Mouse (Mus musculus) adrenal gland, postnatal 25 days (tissue): ENCODE results near the gene Ccdc84. TPM values are rescaled to one million over a fixed set of nuclear protein-coding genes. Genes with fewer than 3 reads are reported as not detected.

Experiments
- DNase-seq: peaks from one replicate; pipeline ENCODE4 v3.0.0; 2021; ENCODE audit warnings: mixed read lengths
- microRNA-seq, 2 experiments: library from miRNA; unstranded; fragments of <30 nt; microRNA quantifications; one replicate each; pipeline ENCODE4 v1.2.0; 2021
- total RNA-seq: library from RNA; stranded (reverse); gene quantifications from 2 replicates; pipeline ENCODE4 v1.2.3, GENCODE M21; 2021

Ccdc84 gene
- total RNA-seq, 1 experiment from 2014 or later, result 21.9 TPM

DNA sequence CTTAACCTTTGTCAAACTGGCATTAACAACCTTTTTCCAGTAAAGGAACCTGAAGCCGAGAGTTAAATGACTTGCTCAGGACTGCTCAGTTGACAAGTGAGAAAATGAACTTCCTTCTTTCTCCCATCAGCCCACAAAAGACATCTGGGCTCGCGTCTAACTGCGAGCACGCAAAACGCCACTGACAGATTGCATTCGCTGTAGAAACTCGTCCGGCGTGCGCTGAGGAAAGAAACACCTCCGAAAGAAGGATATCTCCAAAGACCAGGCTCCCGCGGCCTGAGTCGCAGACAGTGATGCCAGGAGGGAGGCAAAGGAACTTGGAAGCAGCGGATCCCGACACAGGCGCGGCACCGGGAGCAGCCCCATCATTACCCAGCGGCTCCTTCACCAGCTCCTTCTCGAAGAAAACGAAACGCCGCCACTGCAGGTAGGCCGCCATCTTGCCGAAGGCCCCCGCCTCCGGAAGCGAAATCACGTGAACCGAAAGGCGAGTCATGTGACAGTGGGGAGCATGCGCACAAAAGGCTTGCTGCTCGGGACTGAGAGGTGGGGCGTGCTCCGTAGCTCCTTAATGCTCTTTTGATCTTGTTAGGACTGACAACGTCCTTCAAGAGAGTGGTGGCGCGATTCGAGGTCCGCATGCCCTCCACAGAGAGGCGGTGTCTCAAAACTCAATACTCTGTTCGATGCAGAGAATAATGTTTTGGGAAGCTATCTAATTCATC is 57.0 kb downstream of the Ccdc84 start, which contains the start of gene Vps11:
Vps11 (minus strand) TSS at position 481 of the 728 bp plus-strand sequence.
- DNase-seq, result peak; percentile 94

Small RNAs within 50 kb of the gene (microRNA-seq; reads per million reads assigned to microRNA genes)
- gene Mir7085, result 0.34 to 2.5 reads per million in 2 experiments

Other genes starting within 250 kb of the Ccdc84 start
- gene Cbl, start 184.5 kb downstream of the Ccdc84 start, total RNA-seq, result 32.7 and 36.2 TPM in 2 replicates
- 2.0 and 3.7 TPM in 2 replicates for gene Ccdc153, start 177.9 kb downstream of the Ccdc84 start, total RNA-seq
- gene Pdzd3, start 167.1 kb downstream of the Ccdc84 start, total RNA-seq, result 0.27 TPM in 1 of 2 replicates, not detected in the other
- gene Nlrx1, start 150.0 kb downstream of the Ccdc84 start, total RNA-seq, result 18.5 and 34.8 TPM in 2 replicates
- gene Abcg4, start 130.0 kb downstream of the Ccdc84 start, total RNA-seq, result 39.1 and 43.4 TPM in 2 replicates
- gene Hinfp, start 112.9 kb downstream of the Ccdc84 start, total RNA-seq, result 23.6 and 29.3 TPM in 2 replicates
- gene C2cd2l, start 98.3 kb downstream of the Ccdc84 start, total RNA-seq, result 43.3 and 48.8 TPM in 2 replicates
- 34.3 and 34.5 TPM in 2 replicates for gene Dpagt1, start 92.5 kb downstream of the Ccdc84 start, total RNA-seq
- 56.5 and 65.2 TPM in 2 replicates for gene H2afx, start 83.9 kb downstream of the Ccdc84 start, total RNA-seq
- 81.2 and 102 TPM in 2 replicates for gene Hmbs, start 74.3 kb downstream of the Ccdc84 start, total RNA-seq
- gene Vps11, start 56.9 kb downstream of the Ccdc84 start, total RNA-seq, result 52.4 and 74.6 TPM in 2 replicates
- 144 and 148 TPM in 2 replicates for gene Hyou1, start 39.1 kb downstream of the Ccdc84 start, total RNA-seq
- 21.4 and 27.1 TPM in 2 replicates for gene Slc37a4, start 21.7 kb downstream of the Ccdc84 start, total RNA-seq
- gene Rps25, start 11.4 kb downstream of the Ccdc84 start, total RNA-seq, result 1,083 and 1,176 TPM in 2 replicates
- 89.7 and 92.0 TPM in 2 replicates for gene Trappc4, start 11.0 kb downstream of the Ccdc84 start, total RNA-seq
- gene Foxr1, start 22.6 kb upstream of the Ccdc84 start, total RNA-seq, result not detected in 2 replicates
- gene Upk2, start 36.4 kb upstream of the Ccdc84 start, total RNA-seq, result not detected in 2 replicates
- gene Bcl9l, start 64.3 kb upstream of the Ccdc84 start, total RNA-seq, result 56.0 and 82.0 TPM in 2 replicates
- gene Cxcr5, start 143.3 kb upstream of the Ccdc84 start, total RNA-seq, result 0.18 TPM in 1 of 2 replicates, not detected in the other
- gene Ddx6, start 186.3 kb upstream of the Ccdc84 start, total RNA-seq, result 126 and 145 TPM in 2 replicates